Mouse (Mus musculus) heart, postnatal 0 days (tissue): ENCODE data around the gene Poll. TPM values are rescaled to one million over a fixed set of nuclear protein-coding genes. Genes with fewer than 3 reads are reported as not detected.
"Not testable (repeated sequence)": the region's sequence is repeated elsewhere in the genome, so short reads cannot be mapped to it uniquely, and the experiment has no call there.

Source experiments
- ATAC-seq: fragments of 200-750 bp; cut with Nextera tagmentation; 2 replicates; pipeline ENCODE4 v1.8.0; 2017; ENCODE audit warnings: low read depth, moderate number of reproducible peaks, moderate library complexity; ENCODE audit not compliant: insufficient read depth
- DNase-seq: peaks from one replicate; pipeline ENCODE4 v3.0.0-alpha.2; 2016; ENCODE audit warnings: low spot score
- H3K27ac ChIP-seq: fragments of 300-500 bp; sonication (generic); 2 replicates; pipeline ENCODE4 v1.5.1; 2014; ENCODE audit warnings: low read depth, mild to moderate bottlenecking
- H3K27me3 ChIP-seq: fragments of 300-500 bp; sonication (generic); 2 replicates; pipeline ENCODE4 v1.6.1; 2014; ENCODE audit warnings: low read length, mixed read lengths; ENCODE audit not compliant: control insufficient read depth, insufficient read depth
- H3K36me3 ChIP-seq: fragments of 300-500 bp; sonication (generic); replicated peaks from 2 replicates; pipeline ENCODE4 v1.6.1; 2014; ENCODE audit warnings: low read length, mixed read lengths; ENCODE audit not compliant: control insufficient read depth, insufficient read depth
- H3K4me1 ChIP-seq: fragments of 300-500 bp; sonication (generic); 2 replicates; pipeline ENCODE4 v1.6.1; 2014; ENCODE audit warnings: antibody characterized with exemption; ENCODE audit not compliant: control insufficient read depth, insufficient read depth
- H3K4me2 ChIP-seq: fragments of 300-500 bp; sonication (generic); 2 replicates; pipeline ENCODE4 v1.6.1; 2014; ENCODE audit warnings: low read depth, mild to moderate bottlenecking, low read length, moderate library complexity
- H3K4me3 ChIP-seq: fragments of 300-500 bp; sonication (generic); 2 replicates; pipeline ENCODE4 v1.5.1; 2014; ENCODE audit warnings: low read depth, low read length
- H3K9ac ChIP-seq: fragments of 300-500 bp; sonication (generic); replicated peaks from 2 replicates; pipeline ENCODE4 v1.6.1; 2014; ENCODE audit warnings: low read depth, low read length, mixed read lengths
- H3K9me3 ChIP-seq: fragments of 300-500 bp; sonication (generic); replicated peaks from 2 replicates; pipeline ENCODE4 v1.6.1; 2016; ENCODE audit warnings: low read length; ENCODE audit not compliant: control insufficient read depth
- CTCF ChIP-seq: IDR thresholded peaks from 2 replicates; pipeline ENCODE4 v1.5.1; 2016; ENCODE audit warnings: antibody characterized with exemption, control low read depth, low read depth
- EP300 ChIP-seq: IDR thresholded peaks from 2 replicates; pipeline ENCODE4 v1.6.1; 2016; ENCODE audit warnings: antibody characterized with exemption, low read depth
- WGBS: fragments of 180-500 bp; shearing (Covaris S2); extraction: QIAGEN DNeasy Blood & Tissue Kit; methylation state at CpG from one replicate; pipeline ENCODE4 v1.1.7; 2014; 5-methylcytosine and 5-hydroxymethylcytosine counted together
- polyA plus RNA-seq: library from polyadenylated mRNA; unstranded; fragments of >200 nt; fragmentation: Nextera tagmentation; extraction: Ambion mirVana; gene quantifications from 2 replicates; pipeline ENCODE4 v1.2.1, GENCODE M21; 2015
- total RNA-seq: library from RNA; depleted of rRNA; stranded (reverse); fragments of >200 nt; gene quantifications from 2 replicates; pipeline ENCODE4 v1.2.3, GENCODE M21; 2014; ENCODE audit warnings: low replicate concordance

Poll gene
- total and polyA plus RNA-seq, 2 experiments from 2014 or later = 9.3 to 12.7 TPM

GRCm38 (mm10) chr19:45549128-45549915 lies 11.0 kb downstream of the Poll start:
- ATAC-seq (no peak), DNase-seq (no peak)
- peaks cover 18% of the 10 kb centered on the region for H3K27me3 ChIP-seq
- no peaks in the 10 kb centered on the region for H3K9me3 ChIP-seq
- H3K9ac ChIP-seq = no peak overlapping the region
- H3K36me3 ChIP-seq = peaks cover 6% of the 10 kb centered on the region; the same call in 1 of the 2 replicates
- TF ChIP-seq CTCF = no peak
- TF ChIP-seq EP300 = no peak
- no peaks in the 10 kb centered on the region for H3K4me1 ChIP-seq
- WGBS = 83% methylated on average over 23 of the region's 23 CpGs
- H3K27ac ChIP-seq = no peak overlapping the region
- H3K4me3 ChIP-seq = no peak overlapping the region
- no peak overlapping the region for H3K4me2 ChIP-seq

- not testable (repeated sequence) for H3K4me1 ChIP-seq, H3K4me3 ChIP-seq, H3K9me3 ChIP-seq, H3K36me3 ChIP-seq, H3K27ac ChIP-seq, ATAC-seq, DNase-seq, H3K4me2 ChIP-seq, H3K9ac ChIP-seq
- peaks cover 24% of the 10 kb centered on the region for H3K27me3 ChIP-seq
Observed at GRCm38 (mm10) chr19:45548196-45548595, 12.1 kb downstream of the Poll start.

- H3K4me3 ChIP-seq = peak overlapping the region; percentile 44
- peaks cover 7% of the 10 kb centered on the region; the same call in 1 of the 2 replicates for H3K4me1 ChIP-seq
- no peak for TF ChIP-seq EP300
- TF ChIP-seq CTCF = peak; percentile 88
- ATAC-seq (peak; percentile 77), DNase-seq (peak; percentile 78)
- H3K9ac ChIP-seq = no peak overlapping the region
- no peaks in the 10 kb centered on the region for H3K9me3 ChIP-seq
- H3K27ac ChIP-seq = no peak overlapping the region
- peaks cover 52% of the 10 kb centered on the region for H3K27me3 ChIP-seq
- under 1% methylated on average over 30 of the region's 30 CpGs for WGBS
- peak overlapping the region; percentile 69 for H3K4me2 ChIP-seq
- H3K36me3 ChIP-seq = no peaks in the 10 kb centered on the region
Observed at GRCm38 (mm10) chr19:45544925-45545321, 15.4 kb downstream of the Poll start.

- Histone ChIP-seq H3K4me2 (peak overlapping the region; percentile 69), H3K9ac (no peak overlapping the region), H3K9me3 (no peaks in the 10 kb centered on the region), H3K4me3 (peak overlapping the region; percentile 44), H3K4me1 (peaks cover 7% of the 10 kb centered on the region; the same call in 1 of the 2 replicates), H3K27me3 (peaks cover 55% of the 10 kb centered on the region), H3K27ac (no peak overlapping the region), H3K36me3 (no peaks in the 10 kb centered on the region)
- TF ChIP-seq EP300 = no peak
- no peak for TF ChIP-seq CTCF
- 5% methylated on average over 16 of the region's 26 CpGs for WGBS
- peak; percentile 28; the same call in 1 of the 2 replicates for ATAC-seq
- no peak for DNase-seq
Observed at GRCm38 (mm10) chr19:45544152-45544924, 16.0 kb downstream of the Poll start.

GRCm38 (mm10) chr19:45542061-45542460 lies 18.3 kb downstream of the Poll start:
- Histone ChIP-seq H3K4me3 (no peak overlapping the region; the same call in 1 of the 2 replicates), H3K4me2 (peak overlapping the region; percentile 68), H3K9ac (no peak overlapping the region), H3K27ac (no peak overlapping the region), H3K4me1 (peaks cover 7% of the 10 kb centered on the region; the same call in 1 of the 2 replicates), H3K9me3 (no peaks in the 10 kb centered on the region), H3K36me3 (no peaks in the 10 kb centered on the region), H3K27me3 (peaks cover 52% of the 10 kb centered on the region)
- DNase-seq (no peak), ATAC-seq (no peak)
- 30% methylated on average over 3 of the region's 3 CpGs for WGBS
- no peak for TF ChIP-seq CTCF
- TF ChIP-seq EP300 = no peak
